ENCODE assay signal across 8 mouse cellular contexts in genomic region chr6:17281757-17282092, GRCm38 (mm10). TPM values are rescaled to one million over a fixed set of nuclear protein-coding genes. Genes with fewer than 3 reads are reported as not detected.
DNase-seq lines count a peak whose midpoint lies in the region; ATAC-seq and TF ChIP-seq lines count a peak whose summit lies in the region.

No protein-coding gene starts in this region.

- H3K4me3 ChIP-seq in CH12.LX (replicated peaks in 1 of 3; ENCODE audit: low read depth in 2 of 3, low read length in 2 of 3, poor library complexity in 1 of 3), result no peak overlapping the region
- peak overlapping the region; percentile 54 for H3K4me3 ChIP-seq in limb, embryonic 14.5 days (replicated peaks; ENCODE audit: low read length)
- peak overlapping the region; percentile 57 for H3K4me3 ChIP-seq in neural tube, embryonic 13.5 days

- H3K4me1 ChIP-seq in CH12.LX (ENCODE audit: control insufficient read depth in 1 of 2, insufficient read depth in 2 of 2), result peaks cover 12 to 29% of the 10 kb centered on the region in 2 experiments
- H3K4me1 ChIP-seq in limb, embryonic 14.5 days (ENCODE audit: control insufficient read depth, insufficient read depth, low read length), result peaks cover 4% of the 10 kb centered on the region; the same call in 1 of the 2 replicates
- H3K4me1 ChIP-seq in neural tube, embryonic 13.5 days (replicated peaks), result peaks cover 6% of the 10 kb centered on the region

- H3K9me3 ChIP-seq in CH12.LX (replicated peaks; ENCODE audit: low read length), result no peaks in the 10 kb centered on the region
- no peaks in the 10 kb centered on the region for H3K9me3 ChIP-seq in limb, embryonic 14.5 days (ENCODE audit: control insufficient read depth, low read length)
- no peaks in the 10 kb centered on the region for H3K9me3 ChIP-seq in neural tube, embryonic 13.5 days

- no peak overlapping the region for H3K27ac ChIP-seq in CH12.LX (ENCODE audit: insufficient read depth, low read depth)
- H3K27ac ChIP-seq in limb, embryonic 14.5 days (replicated peaks; ENCODE audit: low read depth, low read length), result no peak overlapping the region; the same call in none of the 2 replicates
- H3K27ac ChIP-seq in neural tube, embryonic 13.5 days (replicated peaks), result peak overlapping the region; percentile 18; the same call in 1 of the 2 replicates

- no peak for TF ChIP-seq RAD21 in CH12.LX (IDR thresholded peaks at IDR 0.05; ENCODE audit: low read depth, low read length)

- no peaks in the 10 kb centered on the region for H3K27me3 ChIP-seq in CH12.LX (replicated peaks)
- H3K27me3 ChIP-seq in limb, embryonic 14.5 days (ENCODE audit: control insufficient read depth, insufficient read depth, low read length), result no peaks in the 10 kb centered on the region
- H3K27me3 ChIP-seq in neural tube, embryonic 13.5 days, result peaks cover 9% of the 10 kb centered on the region; the same call in 1 of the 2 replicates

- WGBS in limb, embryonic 14.5 days, result 21% methylated on average over 8 of the region's 8 CpGs
- WGBS in neural tube, embryonic 13.5 days, result 28% methylated on average over 8 of the region's 8 CpGs

- TF ChIP-seq EP300 in CH12.LX (IDR thresholded peaks at IDR 0.05; ENCODE audit: low read length), result no peak

- dilution Hi-C loops in CH12.LX (cut with MboI; ENCODE audit: extremely low pct_ligation_motif_present, extremely low pct_unique_long_range_greater_than_20kb, low sequenced_read_pairs), result no loop called here

- DNase-seq in embryo, embryonic 11 days, result peak; percentile 18
- DNase-seq in embryo, embryonic 10 days (ENCODE audit: low spot score), result no peak
- DNase-seq in CH12.LX (ENCODE audit: extremely low read depth), result peak; percentile 30
- no peak for DNase-seq in limb, embryonic 14.5 days (ENCODE audit: low spot score)
- no peak for DNase-seq in retina, postnatal 1 day
- no peak for DNase-seq in left cerebral cortex, postnatal 36 days (ENCODE audit: low spot score in 2 of 2)

- in situ Hi-C loops in CH12.LX (cut with MboI; ENCODE audit: low pct_ligation_motif_present, low pct_unique_long_range_greater_than_20kb, low sequenced_read_pairs), result no loop called here

- TF ChIP-seq CTCF in CH12.LX (conservative IDR thresholded peaks at IDR 0.05 in 1 of 2, IDR thresholded peaks at IDR 0.05 in 1 of 2; ENCODE audit: low read depth in 2 of 2, low read length in 2 of 2), result no peak

- H3K4me2 ChIP-seq in CH12.LX (ENCODE audit: insufficient read depth, low read depth, poor library complexity, severe bottlenecking), result no peak overlapping the region; the same call in 1 of the 2 replicates
- peak overlapping the region; percentile 93 for H3K4me2 ChIP-seq in limb, embryonic 14.5 days (replicated peaks; ENCODE audit: low read depth, low read length, severe bottlenecking)
- H3K4me2 ChIP-seq in neural tube, embryonic 13.5 days, result peak overlapping the region; percentile 93

- ATAC-seq in granulocyte monocyte progenitor cell, adult 5-6 weeks (replicated peaks; ENCODE audit: poor library complexity, severe bottlenecking), result peak; percentile 56
- ATAC-seq in limb, embryonic 14.5 days (ENCODE audit: low FRiP score, low read depth), result no peak
- ATAC-seq in neural tube, embryonic 13.5 days (ENCODE audit: low read depth), result peak; percentile 52; the same call in 1 of the 2 replicates

- H3K36me3 ChIP-seq in CH12.LX (replicated peaks in 1 of 2; ENCODE audit: control insufficient read depth in 1 of 2, insufficient read depth in 1 of 2, low read length in 1 of 2), result no peaks in the 10 kb centered on the region
- no peaks in the 10 kb centered on the region for H3K36me3 ChIP-seq in limb, embryonic 14.5 days (ENCODE audit: control insufficient read depth, insufficient read depth, low read length)
- no peaks in the 10 kb centered on the region for H3K36me3 ChIP-seq in neural tube, embryonic 13.5 days

- intact Hi-C loops in left cerebral cortex, postnatal 36 days (cut with DNase I), result loop anchor here (10.0 kb wide), 1 partner anchor 107 kb away; no protein-coding TSS in a partner anchor

- H3K9ac ChIP-seq in CH12.LX (ENCODE audit: insufficient read depth, low read depth), result no peak overlapping the region
- peak overlapping the region; percentile 75; the same call in 1 of the 2 replicates for H3K9ac ChIP-seq in limb, embryonic 14.5 days (ENCODE audit: low read depth, low read length, severe bottlenecking)
- H3K9ac ChIP-seq in neural tube, embryonic 13.5 days, result peak overlapping the region; percentile 76; the same call in 1 of the 2 replicates

- no peak for TF ChIP-seq POLR2A in CH12.LX (IDR thresholded peaks at IDR 0.05; ENCODE audit: low read depth, low read length)
- no peak for TF ChIP-seq POLR2A in limb, embryonic 14.5 days (IDR thresholded peaks at IDR 0.05; ENCODE audit: borderline replicate concordance, extremely low read depth, insufficient read depth, insufficient read length)

- no peaks in the 10 kb centered on the region for H3K79me2 ChIP-seq in CH12.LX (replicated peaks; ENCODE audit: control insufficient read depth, extremely low read depth, insufficient read depth, poor library complexity, severe bottlenecking)

TF ChIP-seq in CH12.LX, 34 proteins besides CTCF, POLR2A, EP300 and RAD21:
- TF ChIP-seq ELF1 (IDR thresholded peaks at IDR 0.05; ENCODE audit: low read depth, low read length) (no peak), KAT2A (IDR thresholded peaks at IDR 0.05; ENCODE audit: insufficient replicate concordance, low read length) (no peak), IRF4 (IDR thresholded peaks at IDR 0.05; ENCODE audit: low read depth, low read length) (no peak)

RNA-seq across cellular contexts. Expression of gene Cav2, which starts 0.7 kb away (rescaled TPM):
- total RNA-seq in CH12.LX (2012; rRNA removed), result not detected in 2 replicates
- total RNA-seq in CH12.LX (2014; rRNA removed), result 0.08 TPM in 1 of 2 replicates, not detected in the other
- polyA plus RNA-seq in CH12.LX (2012; ENCODE audit: insufficient read length, low read depth), result not detected in 2 replicates
- 1.1 and 1.5 TPM in 2 replicates for total RNA-seq in granulocyte monocyte progenitor cell, adult 5-6 weeks (2014; fragmentation: Nextera tagmentation)
- total RNA-seq in granulocyte monocyte progenitor cell, adult 5-6 weeks (2017), result 0.57 and 0.82 TPM in 2 replicates
- 7.6 and 8.6 TPM in 2 replicates for polyA plus RNA-seq in limb, embryonic 14.5 days (2012; rRNA removed)
- 18.6 TPM in 2 replicates for polyA plus RNA-seq in limb, embryonic 14.5 days (2014; fragmentation: Nextera tagmentation; extraction: Ambion mirVana)
- 12.8 and 14.9 TPM in 2 replicates for polyA plus RNA-seq in neural tube, embryonic 13.5 days (2015; fragmentation: Nextera tagmentation; extraction: Ambion mirVana)
- total RNA-seq in left cerebral cortex, postnatal 36 days (2021), result 10 to 100 TPM; 32.9 to 33.3 TPM

RNA-seq across cellular contexts. Expression of gene Cav1, which starts 24.4 kb away (rescaled TPM):
- total RNA-seq in CH12.LX (2012; rRNA removed) (not detected in 2 replicates), CH12.LX (2014; rRNA removed) (not detected in 2 replicates)
- not detected in 2 replicates for polyA plus RNA-seq in CH12.LX (2012; ENCODE audit: insufficient read length, low read depth)
- total RNA-seq in granulocyte monocyte progenitor cell, adult 5-6 weeks (2014; fragmentation: Nextera tagmentation), result not detected in 2 replicates
- not detected in 2 replicates for total RNA-seq in granulocyte monocyte progenitor cell, adult 5-6 weeks (2017)
- 94.5 and 97.7 TPM in 2 replicates for polyA plus RNA-seq in limb, embryonic 14.5 days (2012; rRNA removed)
- polyA plus RNA-seq in limb, embryonic 14.5 days (2014; fragmentation: Nextera tagmentation; extraction: Ambion mirVana), result 145 and 172 TPM in 2 replicates
- 35.3 and 43.4 TPM in 2 replicates for polyA plus RNA-seq in neural tube, embryonic 13.5 days (2015; fragmentation: Nextera tagmentation; extraction: Ambion mirVana)
- total RNA-seq in left cerebral cortex, postnatal 36 days (2021), result 10 to 100 TPM; 15.5 to 20.0 TPM

Comparison
In these comparisons a context has a peak if more than half of its experiments do, and no peak if none do; other contexts are left out.
1. DNase-seq: peak in embryo, embryonic 11 days (single experiment) and CH12.LX (single experiment); none in embryo, embryonic 10 days (single experiment), limb, embryonic 14.5 days (single experiment), retina, postnatal 1 day (single experiment) and left cerebral cortex, postnatal 36 days (0 of 2).
2. H3K4me3 ChIP-seq: peak in limb, embryonic 14.5 days (single experiment) and neural tube, embryonic 13.5 days (single experiment); none in CH12.LX (0 of 3).
3. RNA of gene Cav2, which starts 0.7 kb away (total RNA-seq): 32.9 to 33.3 TPM in left cerebral cortex, postnatal 36 days; 0.57 to 1.5 TPM in granulocyte monocyte progenitor cell, adult 5-6 weeks and 0.08 TPM in CH12.LX; every median in the first group is over 10 times any median in the second.
4. RNA of gene Cav1, which starts 24.4 kb away (total RNA-seq): 15.5 to 20.0 TPM in left cerebral cortex, postnatal 36 days; not detected in CH12.LX and not detected in granulocyte monocyte progenitor cell, adult 5-6 weeks; every median in the first group is over 10 times any median in the second.